Mouse (Mus musculus) heart, embryonic 11.5 days (tissue): ENCODE results near the gene Slc25a33. TPM values are rescaled to one million over a fixed set of nuclear protein-coding genes. Genes with fewer than 3 reads are reported as not detected.

Experiments used
- ATAC-seq: fragments of 200-750 bp; cut with Nextera tagmentation; replicated peaks from 2 replicates; pipeline ENCODE4 v1.8.0; 2017; ENCODE audit warnings: moderate library complexity; ENCODE audit not compliant: insufficient number of reproducible peaks, low FRiP score, low TSS enrichment
- H3K27ac ChIP-seq: fragments of 300-500 bp; sonication (generic); 2 replicates; pipeline ENCODE4 v1.5.1; 2014; ENCODE audit warnings: mild to moderate bottlenecking, low read depth, low read length
- H3K27me3 ChIP-seq: fragments of 300-500 bp; sonication (generic); 2 replicates; pipeline ENCODE4 v1.6.1; 2014; ENCODE audit warnings: mild to moderate bottlenecking, low read length, mixed read lengths; ENCODE audit not compliant: control insufficient read depth, insufficient read depth
- H3K36me3 ChIP-seq: fragments of 300-500 bp; sonication (generic); 2 replicates; pipeline ENCODE4 v1.6.1; 2014; ENCODE audit warnings: mild to moderate bottlenecking, low read length, moderate library complexity, mixed read lengths; ENCODE audit not compliant: control insufficient read depth, insufficient read depth
- H3K4me1 ChIP-seq: fragments of 300-500 bp; sonication (generic); 2 replicates; pipeline ENCODE4 v1.6.1; 2014; ENCODE audit warnings: low read length; ENCODE audit not compliant: control insufficient read depth, insufficient read depth
- H3K4me2 ChIP-seq: fragments of 300-500 bp; sonication (generic); 2 replicates; pipeline ENCODE4 v1.6.1; 2014; ENCODE audit warnings: mild to moderate bottlenecking, moderate library complexity
- H3K4me3 ChIP-seq: fragments of 300-500 bp; sonication (generic); 2 replicates; pipeline ENCODE4 v1.5.1; 2014; ENCODE audit warnings: low read depth, low read length
- H3K9ac ChIP-seq: fragments of 300-500 bp; sonication (generic); 2 replicates; pipeline ENCODE4 v1.6.1; 2014; ENCODE audit warnings: mild to moderate bottlenecking, low read depth, low read length, moderate library complexity
- H3K9me3 ChIP-seq: fragments of 300-500 bp; sonication (generic); replicated peaks from 2 replicates; pipeline ENCODE4 v1.6.1; 2016; ENCODE audit warnings: low read length; ENCODE audit not compliant: control insufficient read depth
- WGBS: fragments of 180-500 bp; shearing (Covaris S2); extraction: QIAGEN DNeasy Blood & Tissue Kit; methylation state at CpG from one replicate; pipeline ENCODE4 v1.1.7; 2014; ENCODE audit not compliant: insufficient replicate concordance; 5-methylcytosine and 5-hydroxymethylcytosine counted together
- polyA plus RNA-seq: library from polyadenylated mRNA; unstranded; fragments of >200 nt; fragmentation: Nextera tagmentation; extraction: Ambion mirVana; gene quantifications from 2 replicates; pipeline ENCODE4 v1.2.1, GENCODE M21; 2014

The Slc25a33 gene
- polyA plus RNA-seq, 1 experiment from 2014 or later = 9.4 TPM

- Histone ChIP-seq H3K27ac (no peak overlapping the region), H3K27me3 (no peaks in the 10 kb centered on the region), H3K4me1 (peaks cover 3% of the 10 kb centered on the region; the same call in 1 of the 2 replicates), H3K4me2 (no peak overlapping the region), H3K4me3 (no peak overlapping the region), H3K9ac (no peak overlapping the region), H3K9me3 (no peaks in the 10 kb centered on the region), H3K36me3 (peaks cover 3% of the 10 kb centered on the region; the same call in 1 of the 2 replicates)
- 0 out of 2 replicates have a peak, but pooled peaks have one; percentile 49 for ATAC-seq
- 21% methylated on average over 5 of the region's 5 CpGs for WGBS
Measured at GRCm38 (mm10) chr4:149710510-149710909, 63.6 kb downstream of the Slc25a33 start.

- peaks cover 7% of the 10 kb centered on the region; the same call in 1 of the 2 replicates for H3K4me1 ChIP-seq
- WGBS = 93% methylated on average over 8 of the region's 8 CpGs
- ATAC-seq = no peak
Measured at GRCm38 (mm10) chr4:149705941-149706340, 68.1 kb downstream of the Slc25a33 start.

GRCm38 (mm10) chr4:149705298-149705697, 68.8 kb downstream of the Slc25a33 start:
- no peak overlapping the region for H3K9ac ChIP-seq
- 64% methylated on average over 7 of the region's 7 CpGs for WGBS
- H3K27ac ChIP-seq = no peak overlapping the region
- no peak overlapping the region for H3K4me3 ChIP-seq
- no peaks in the 10 kb centered on the region for H3K9me3 ChIP-seq
- H3K36me3 ChIP-seq = no peaks in the 10 kb centered on the region
- peaks cover 4% of the 10 kb centered on the region; the same call in 1 of the 2 replicates for H3K4me1 ChIP-seq
- no peak overlapping the region for H3K4me2 ChIP-seq
- H3K27me3 ChIP-seq = peaks cover under 1% of the 10 kb centered on the region; the same call in 1 of the 2 replicates
- ATAC-seq = no peak

More at GRCm38 (mm10) chr4:149705941-149706340, 68.1 kb downstream of the Slc25a33 start:
- H3K9ac ChIP-seq = no peak overlapping the region
- no peaks in the 10 kb centered on the region for H3K9me3 ChIP-seq
- no peak overlapping the region for H3K27ac ChIP-seq
- H3K36me3 ChIP-seq = no peaks in the 10 kb centered on the region
- no peak overlapping the region for H3K4me2 ChIP-seq
- no peaks in the 10 kb centered on the region for H3K27me3 ChIP-seq
- H3K4me3 ChIP-seq = no peak overlapping the region

- ATAC-seq = no peak
- Histone ChIP-seq H3K27me3 (peaks cover 9% of the 10 kb centered on the region), H3K4me3 (no peak within 1 kb of the TSS), H3K9me3 (no peaks in the 10 kb centered on the region), H3K4me2 (no peak within 1 kb of the TSS), H3K4me1 (peaks cover 10% of the 10 kb centered on the region), H3K36me3 (no peaks in the 10 kb centered on the region), H3K27ac (no peak within 1 kb of the TSS), H3K9ac (no peak within 1 kb of the TSS)
- 59% methylated on average over 19 of the region's 19 CpGs for WGBS
Measured at GRCm38 (mm10) chr4:149702210-149702979, 71.7 kb downstream of the Slc25a33 start, which contains the start of gene Pik3cd. TSS of gene Pik3cd (minus strand) at chr4:149702571.

GRCm38 (mm10) chr4:149701426-149702209, 72.5 kb downstream of the Slc25a33 start:
- no peak overlapping the region for H3K4me3 ChIP-seq
- H3K4me2 ChIP-seq = no peak overlapping the region
- WGBS = 64% methylated on average over 18 of the region's 18 CpGs
- no peak for ATAC-seq
- no peak overlapping the region for H3K9ac ChIP-seq
- H3K36me3 ChIP-seq = no peaks in the 10 kb centered on the region
- peaks cover 18% of the 10 kb centered on the region for H3K4me1 ChIP-seq
- no peaks in the 10 kb centered on the region for H3K9me3 ChIP-seq
- no peak overlapping the region for H3K27ac ChIP-seq
- H3K27me3 ChIP-seq = peaks cover 13% of the 10 kb centered on the region

GRCm38 (mm10) chr4:149699953-149700352, 74.1 kb downstream of the Slc25a33 start:
- H3K27me3 ChIP-seq = peaks cover 13% of the 10 kb centered on the region
- no peak overlapping the region for H3K4me3 ChIP-seq
- no peaks in the 10 kb centered on the region for H3K36me3 ChIP-seq
- no peak for ATAC-seq
- 78% methylated on average over 4 of the region's 4 CpGs for WGBS
- no peak overlapping the region for H3K27ac ChIP-seq
- no peak overlapping the region for H3K4me2 ChIP-seq
- peaks cover 26% of the 10 kb centered on the region for H3K4me1 ChIP-seq
- H3K9me3 ChIP-seq = no peaks in the 10 kb centered on the region
- H3K9ac ChIP-seq = no peak overlapping the region

GRCm38 (mm10) chr4:149698197-149698821, 75.8 kb downstream of the Slc25a33 start:
- H3K9me3 ChIP-seq = no peaks in the 10 kb centered on the region
- H3K4me3 ChIP-seq = peak overlapping the region; percentile 41
- peaks cover 17% of the 10 kb centered on the region for H3K27me3 ChIP-seq
- 0 out of 2 replicates have a peak, but pooled peaks have one; percentile 23 for ATAC-seq
- peak overlapping the region; percentile 71 for H3K4me2 ChIP-seq
- H3K27ac ChIP-seq = no peak overlapping the region
- peaks cover 26% of the 10 kb centered on the region for H3K4me1 ChIP-seq
- no peaks in the 10 kb centered on the region for H3K36me3 ChIP-seq
- H3K9ac ChIP-seq = peak overlapping the region; percentile 58
- WGBS = under 1% methylated on average over 35 of the region's 35 CpGs

GRCm38 (mm10) chr4:149697506-149698196, 76.4 kb downstream of the Slc25a33 start:
- Histone ChIP-seq H3K9ac (peak overlapping the region; percentile 58), H3K4me1 (peaks cover 24% of the 10 kb centered on the region), H3K4me3 (peak overlapping the region; percentile 41), H3K27ac (no peak overlapping the region), H3K27me3 (peaks cover 17% of the 10 kb centered on the region), H3K9me3 (no peaks in the 10 kb centered on the region), H3K4me2 (peak overlapping the region; percentile 71), H3K36me3 (no peaks in the 10 kb centered on the region)
- 0 out of 2 replicates have a peak, but pooled peaks have one; percentile 8 for ATAC-seq
- WGBS = 10% methylated on average over 15 of the region's 15 CpGs
